Mouse (Mus musculus) forebrain, embryonic 15.5 days (tissue): ENCODE results near the gene Pafah1b2. TPM values are rescaled to one million over a fixed set of nuclear protein-coding genes. Genes with fewer than 3 reads are reported as not detected.

Experiments used
- ATAC-seq: fragments of 200-750 bp; cut with Nextera tagmentation; replicated peaks from 2 replicates; pipeline ENCODE4 v1.8.0; 2017; ENCODE audit warnings: mild to moderate bottlenecking, moderate TSS enrichment, moderate library complexity
- H3K27ac ChIP-seq: fragments of 300-500 bp; sonication (generic); replicated peaks from 2 replicates; pipeline ENCODE4 v1.5.1; 2015; ENCODE audit warnings: mild to moderate bottlenecking, inconsistent platforms
- H3K27me3 ChIP-seq: fragments of 300-500 bp; sonication (generic); 2 replicates; pipeline ENCODE4 v1.6.1; 2015; ENCODE audit warnings: inconsistent platforms
- H3K36me3 ChIP-seq: fragments of 300-500 bp; sonication (generic); 2 replicates; pipeline ENCODE4 v1.6.1; 2015; ENCODE audit warnings: mild to moderate bottlenecking, inconsistent platforms
- H3K4me1 ChIP-seq: fragments of 300-500 bp; sonication (generic); 2 replicates; pipeline ENCODE4 v1.6.1; 2015; ENCODE audit warnings: inconsistent platforms
- H3K4me2 ChIP-seq: fragments of 300-500 bp; sonication (generic); replicated peaks from 2 replicates; pipeline ENCODE4 v1.6.1; 2015; ENCODE audit warnings: mild to moderate bottlenecking, inconsistent platforms
- H3K4me3 ChIP-seq: fragments of 300-500 bp; sonication (generic); 2 replicates; pipeline ENCODE4 v1.5.1; 2015; ENCODE audit warnings: mild to moderate bottlenecking, inconsistent platforms
- H3K9ac ChIP-seq: fragments of 300-500 bp; sonication (generic); replicated peaks from 2 replicates; pipeline ENCODE4 v1.6.1; 2015; ENCODE audit warnings: mild to moderate bottlenecking, inconsistent platforms
- H3K9me3 ChIP-seq: fragments of 300-500 bp; sonication (generic); 2 replicates; pipeline ENCODE4 v1.6.1; 2016; ENCODE audit warnings: inconsistent platforms
- WGBS: fragments of 180-500 bp; shearing (Covaris S2); methylation state at CpG from one replicate; pipeline ENCODE4 v1.1.7; 2015; ENCODE audit warnings: mixed read lengths; 5-methylcytosine and 5-hydroxymethylcytosine counted together
- polyA plus RNA-seq: library from polyadenylated mRNA; unstranded; fragments of >200 nt; fragmentation: Nextera tagmentation; extraction: Ambion mirVana; gene quantifications from 2 replicates; pipeline ENCODE4 v1.2.1, GENCODE M21; 2015

Pafah1b2 gene
- polyA plus RNA-seq, 1 experiment from 2014 or later, result 289 TPM

GRCm38 (mm10) chr9:45944506-45945400 lies 67.7 kb downstream of the Pafah1b2 start:
- H3K27me3 ChIP-seq, result no peaks in the 10 kb centered on the region
- H3K36me3 ChIP-seq, result peaks cover 56% of the 10 kb centered on the region
- no peaks in the 10 kb centered on the region for H3K4me1 ChIP-seq
- no peak overlapping the region for H3K4me3 ChIP-seq
- no peak overlapping the region for H3K27ac ChIP-seq
- no peak for ATAC-seq
- no peaks in the 10 kb centered on the region for H3K9me3 ChIP-seq
- no peak overlapping the region for H3K4me2 ChIP-seq
- H3K9ac ChIP-seq, result no peak overlapping the region
- 88% methylated on average over 13 of the region's 13 CpGs for WGBS

GRCm38 (mm10) chr9:45943628-45944505 lies 68.6 kb downstream of the Pafah1b2 start:
- no peak overlapping the region for H3K27ac ChIP-seq
- H3K9ac ChIP-seq, result no peak overlapping the region
- H3K9me3 ChIP-seq, result no peaks in the 10 kb centered on the region
- WGBS, result 89% methylated on average over 8 of the region's 8 CpGs
- H3K27me3 ChIP-seq, result no peaks in the 10 kb centered on the region
- no peak overlapping the region for H3K4me2 ChIP-seq
- ATAC-seq, result no peak
- H3K36me3 ChIP-seq, result peaks cover 50% of the 10 kb centered on the region
- no peaks in the 10 kb centered on the region for H3K4me1 ChIP-seq
- H3K4me3 ChIP-seq, result no peak overlapping the region

GRCm38 (mm10) chr9:45942916-45943315 lies 69.6 kb downstream of the Pafah1b2 start:
- Histone ChIP-seq H3K4me3 (no peak overlapping the region), H3K27ac (no peak overlapping the region), H3K4me1 (no peaks in the 10 kb centered on the region), H3K9me3 (no peaks in the 10 kb centered on the region), H3K36me3 (peaks cover 54% of the 10 kb centered on the region), H3K27me3 (no peaks in the 10 kb centered on the region), H3K9ac (no peak overlapping the region), H3K4me2 (no peak overlapping the region)
- WGBS, result 95% methylated on average over 8 of the region's 8 CpGs
- no peak for ATAC-seq

GRCm38 (mm10) chr9:45942464-45942863 lies 70.0 kb downstream of the Pafah1b2 start:
- no peak for ATAC-seq
- peaks cover 57% of the 10 kb centered on the region for H3K36me3 ChIP-seq

GRCm38 (mm10) chr9:45941329-45941888 lies 71.1 kb downstream of the Pafah1b2 start:
- 62% methylated on average over 18 of the region's 18 CpGs for WGBS
- no peak overlapping the region for H3K4me2 ChIP-seq
- H3K27ac ChIP-seq, result no peak overlapping the region
- H3K4me3 ChIP-seq, result no peak overlapping the region
- no peak overlapping the region for H3K9ac ChIP-seq
- no peaks in the 10 kb centered on the region for H3K9me3 ChIP-seq
- no peaks in the 10 kb centered on the region for H3K4me1 ChIP-seq
- H3K36me3 ChIP-seq, result peaks cover 58% of the 10 kb centered on the region
- no peaks in the 10 kb centered on the region for H3K27me3 ChIP-seq
- ATAC-seq, result no peak

More at GRCm38 (mm10) chr9:45942464-45942863, 70.0 kb downstream of the Pafah1b2 start:
- H3K27ac ChIP-seq, result no peak overlapping the region
- H3K4me3 ChIP-seq, result no peak overlapping the region
- H3K4me1 ChIP-seq, result no peaks in the 10 kb centered on the region
- no peaks in the 10 kb centered on the region for H3K27me3 ChIP-seq
- WGBS, result 91% methylated on average over 16 of the region's 16 CpGs
- no peak overlapping the region for H3K4me2 ChIP-seq
- no peak overlapping the region for H3K9ac ChIP-seq
- H3K9me3 ChIP-seq, result no peaks in the 10 kb centered on the region

- H3K36me3 ChIP-seq, result peaks cover 44% of the 10 kb centered on the region
- WGBS, result 99% methylated on average over 6 of the region's 6 CpGs
Measured at GRCm38 (mm10) chr9:45939794-45940193, 72.7 kb downstream of the Pafah1b2 start.

GRCm38 (mm10) chr9:45938952-45939637 lies 73.4 kb downstream of the Pafah1b2 start:
- H3K4me2 ChIP-seq, result no peak overlapping the region
- no peak for ATAC-seq
- no peak overlapping the region for H3K27ac ChIP-seq
- H3K27me3 ChIP-seq, result no peaks in the 10 kb centered on the region
- no peak overlapping the region for H3K4me3 ChIP-seq
- H3K36me3 ChIP-seq, result peaks cover 38% of the 10 kb centered on the region
- WGBS, result 89% methylated on average over 15 of the region's 15 CpGs
- H3K4me1 ChIP-seq, result peaks cover 3% of the 10 kb centered on the region; the same call in 1 of the 2 replicates
- H3K9me3 ChIP-seq, result no peaks in the 10 kb centered on the region
- H3K9ac ChIP-seq, result no peak overlapping the region

More at GRCm38 (mm10) chr9:45939794-45940193, 72.7 kb downstream of the Pafah1b2 start:
- ATAC-seq, result no peak
- no peak overlapping the region for H3K9ac ChIP-seq
- peaks cover 3% of the 10 kb centered on the region; the same call in 1 of the 2 replicates for H3K4me1 ChIP-seq
- no peaks in the 10 kb centered on the region for H3K9me3 ChIP-seq
- no peak overlapping the region for H3K4me2 ChIP-seq
- no peaks in the 10 kb centered on the region for H3K27me3 ChIP-seq
- H3K27ac ChIP-seq, result no peak overlapping the region
- no peak overlapping the region for H3K4me3 ChIP-seq

- H3K4me3 ChIP-seq, result no peak overlapping the region
- no peak for ATAC-seq
- H3K9me3 ChIP-seq, result no peaks in the 10 kb centered on the region
- H3K27ac ChIP-seq, result no peak overlapping the region
- H3K4me2 ChIP-seq, result no peak overlapping the region
- no peaks in the 10 kb centered on the region for H3K27me3 ChIP-seq
- peaks cover 4% of the 10 kb centered on the region for H3K4me1 ChIP-seq
- no peak overlapping the region for H3K9ac ChIP-seq
- peaks cover 31% of the 10 kb centered on the region for H3K36me3 ChIP-seq
- 88% methylated on average over 8 of the region's 8 CpGs for WGBS
Measured at GRCm38 (mm10) chr9:45938088-45938487, 74.4 kb downstream of the Pafah1b2 start.

GRCm38 (mm10) chr9:45936883-45937282 lies 75.6 kb downstream of the Pafah1b2 start:
- H3K27me3 ChIP-seq, result no peaks in the 10 kb centered on the region
- H3K9ac ChIP-seq, result no peak overlapping the region
- peaks cover 23% of the 10 kb centered on the region for H3K36me3 ChIP-seq
- 24% methylated on average over 3 of the region's 3 CpGs for WGBS
- H3K4me3 ChIP-seq, result no peak overlapping the region
- H3K4me2 ChIP-seq, result no peak overlapping the region
- no peak overlapping the region for H3K27ac ChIP-seq
- H3K4me1 ChIP-seq, result peaks cover 9% of the 10 kb centered on the region
- H3K9me3 ChIP-seq, result no peaks in the 10 kb centered on the region
- peak; percentile 58; the same call in 1 of the 2 replicates for ATAC-seq

GRCm38 (mm10) chr9:45935628-45936210 lies 76.8 kb downstream of the Pafah1b2 start, which contains the start of gene Tagln:
Tagln (minus strand) TSS chr9:45936058.
- H3K27ac ChIP-seq, result no peak within 1 kb of the TSS
- 11% methylated on average over 21 of the region's 21 CpGs for WGBS
- no peak for ATAC-seq
- H3K9ac ChIP-seq, result 0 out of 2 replicates have a peak within 1 kb of the TSS, but pooled peaks have one; percentile 9
- H3K4me1 ChIP-seq, result peaks cover 9% of the 10 kb centered on the region
- peak within 1 kb of the TSS; percentile 24; the same call in 1 of the 2 replicates for H3K4me2 ChIP-seq
- H3K27me3 ChIP-seq, result no peaks in the 10 kb centered on the region
- peak within 1 kb of the TSS; percentile 12 for H3K4me3 ChIP-seq
- H3K36me3 ChIP-seq, result peaks cover 24% of the 10 kb centered on the region
- no peaks in the 10 kb centered on the region for H3K9me3 ChIP-seq
